Mouse (Mus musculus): ENCODE results near the gene Sorbs1. TPM values are rescaled to one million over a fixed set of nuclear protein-coding genes. Genes with fewer than 3 reads are reported as not detected.
A peak's percentile ranks its signal among the peaks of the same experiment; 100 is the strongest.

Sorbs1 gene
- total RNA-seq, 2 experiments from 2014 or later: 124 to 140 TPM

- no peak for DNase-seq (ENCODE audit: low spot score in 2 of 2)
- intact Hi-C loops (cut with DNase I): no loop called here
Measured at GRCm38 (mm10) chr19:40490765-40491164, 22.8 kb downstream of the Sorbs1 start.

GRCm38 (mm10) chr19:40489633-40490032 lies 23.9 kb downstream of the Sorbs1 start:
- intact Hi-C loops (cut with DNase I): no loop called here
- no peak for DNase-seq (ENCODE audit: low spot score in 2 of 2)

- intact Hi-C loops (cut with DNase I): no loop called here
- DNase-seq (ENCODE audit: low spot score in 2 of 2): no peak
Measured at GRCm38 (mm10) chr19:40488853-40489454, 24.6 kb downstream of the Sorbs1 start.

- peak; percentile 37 to 42 for DNase-seq (ENCODE audit: low spot score in 2 of 2)
- intact Hi-C loops (cut with DNase I): no loop called here
Measured at GRCm38 (mm10) chr19:40487561-40487960, 26.0 kb downstream of the Sorbs1 start.

DNA sequence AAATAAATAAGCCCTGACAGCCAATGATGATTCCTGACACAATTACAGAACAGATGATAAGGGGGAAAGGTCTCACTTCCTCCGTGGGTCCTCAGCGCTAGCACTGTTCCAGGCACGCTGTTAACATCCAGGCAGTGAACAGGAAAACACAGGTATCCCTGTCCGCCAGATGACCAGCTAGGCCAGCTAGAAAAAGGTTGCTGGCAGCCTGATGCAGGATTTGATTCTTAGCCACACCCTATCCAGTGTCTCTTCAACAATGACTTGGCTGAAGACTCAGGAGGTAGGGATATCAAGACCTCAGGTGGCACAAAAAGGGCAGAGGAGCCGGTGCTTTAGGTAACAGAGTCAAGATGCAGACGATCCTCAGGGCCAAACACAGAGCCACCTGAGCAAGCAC lies 32.5 kb downstream of the Sorbs1 start:
- intact Hi-C loops (cut with DNase I): no loop called here

GRCm38 (mm10) chr19:40478161-40478575 lies 35.4 kb downstream of the Sorbs1 start:
- intact Hi-C loops (cut with DNase I): no loop called here
- DNase-seq (ENCODE audit: low spot score in 2 of 2): no peak

More for the DNA sequence above, 32.5 kb downstream of the Sorbs1 start:
- no peak for DNase-seq (ENCODE audit: low spot score in 2 of 2)

DNA sequence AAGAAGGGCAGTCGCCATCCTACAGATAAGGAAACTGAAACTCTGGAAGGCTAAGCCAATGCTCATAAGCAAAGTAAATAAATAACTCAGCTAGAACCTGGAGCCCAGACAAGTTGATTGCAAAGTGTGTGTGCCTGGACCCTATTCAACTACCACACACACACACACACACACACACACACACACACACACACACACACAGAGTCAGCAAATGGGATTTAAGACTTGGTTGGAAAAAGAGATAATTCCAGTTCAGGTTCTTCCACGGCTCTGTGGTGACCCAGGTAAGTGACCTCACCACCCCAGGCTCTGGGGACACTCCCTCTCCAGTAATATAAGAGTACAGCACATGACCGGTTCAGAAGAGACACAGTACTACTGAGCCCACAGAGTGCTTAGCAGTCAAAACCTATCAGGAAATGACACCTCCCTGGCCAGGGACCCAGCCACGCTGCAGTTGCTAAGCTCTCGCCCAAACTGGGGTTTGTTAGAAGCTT lies 36.1 kb downstream of the Sorbs1 start:
- no peak for DNase-seq (ENCODE audit: low spot score in 2 of 2)
- intact Hi-C loops (cut with DNase I): no loop called here

DNA sequence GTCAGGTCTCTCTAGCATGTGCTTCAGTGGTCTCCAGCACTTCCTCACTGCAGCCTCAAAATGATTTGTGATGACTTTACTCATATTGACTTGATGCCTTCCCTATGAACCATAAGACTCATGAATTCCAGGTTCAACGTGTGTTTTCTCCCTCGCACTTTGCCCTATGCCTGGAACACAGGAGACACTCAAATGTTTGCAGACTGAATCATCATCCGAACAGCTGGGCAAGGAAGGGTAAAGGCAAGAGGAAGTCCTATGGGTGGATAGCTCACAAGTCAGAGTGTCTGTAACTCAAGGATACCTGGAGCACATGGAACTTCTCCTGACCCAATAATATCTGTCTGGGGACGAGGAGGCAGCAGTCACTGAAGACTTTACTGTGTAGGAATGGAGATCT lies 37.1 kb downstream of the Sorbs1 start:
- intact Hi-C loops (cut with DNase I): no loop called here
- DNase-seq (ENCODE audit: low spot score in 2 of 2): no peak

DNA sequence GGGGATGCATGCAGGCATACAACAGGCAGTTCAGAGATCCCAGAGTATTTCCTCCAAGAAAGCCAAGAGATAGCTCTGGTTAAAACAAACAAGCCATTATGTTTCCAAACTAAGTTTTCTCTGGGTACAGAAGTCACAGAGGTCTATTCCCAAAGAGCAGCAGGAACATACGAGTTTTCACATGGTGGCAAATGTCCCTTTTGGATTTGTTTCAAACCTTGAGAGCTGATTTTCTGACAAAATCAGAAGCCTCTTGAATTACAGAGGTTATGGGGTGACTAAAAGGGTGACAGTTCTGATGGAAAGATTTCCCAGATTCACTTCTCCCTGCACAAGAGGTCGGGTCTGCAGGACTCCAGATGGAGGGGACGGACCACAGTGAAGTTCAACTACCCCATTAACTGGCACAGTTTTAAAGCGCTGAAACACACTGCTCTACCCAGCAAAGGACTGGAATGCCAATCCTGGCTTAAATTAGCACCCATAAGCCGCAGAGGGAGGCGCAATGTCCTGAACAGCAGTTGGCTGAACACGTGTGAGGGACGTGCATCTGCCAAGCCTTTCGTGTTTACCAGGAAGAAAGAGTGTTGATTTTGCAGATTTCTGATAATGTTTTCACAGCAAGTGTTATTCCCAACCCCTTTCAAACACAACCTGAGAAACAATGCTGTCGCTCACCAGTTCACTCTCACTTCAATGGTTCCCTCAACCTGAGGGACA lies 41.9 kb downstream of the Sorbs1 start:
- intact Hi-C loops (cut with DNase I): loop anchor here (2.0 kb wide), 1 partner anchor 41 kb away; the partner anchor contains the start of gene Sorbs1
- DNase-seq (ENCODE audit: low spot score in 2 of 2): peak; percentile 78 to 85

DNA sequence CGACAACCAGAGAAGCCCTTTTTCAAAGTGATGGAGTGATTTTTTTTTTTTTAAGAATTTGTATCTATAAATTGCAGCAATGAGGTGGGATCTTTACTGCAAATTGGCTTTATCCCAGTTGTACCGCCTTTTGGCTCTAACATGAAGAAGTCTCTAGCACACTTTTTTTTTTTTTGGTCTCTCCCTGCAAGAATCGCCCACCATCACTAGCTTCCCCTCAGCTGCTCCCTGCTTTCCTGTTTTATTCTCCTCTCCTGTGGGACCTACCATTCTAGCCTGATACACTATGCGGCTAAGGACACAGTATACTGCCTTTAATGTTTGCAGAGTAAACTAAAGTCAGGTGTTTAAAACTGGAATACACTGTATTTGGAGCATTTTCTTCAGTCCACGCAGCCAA lies 43.8 kb downstream of the Sorbs1 start:
- intact Hi-C loops (cut with DNase I): loop anchor here (2.0 kb wide), 1 partner anchor 43 kb away; the partner anchor contains the start of gene Sorbs1
- DNase-seq (ENCODE audit: low spot score in 2 of 2): peak in 1 of 2 experiments; percentile 76

- intact Hi-C loops (cut with DNase I): no loop called here
Measured at GRCm38 (mm10) chr19:40468308-40468707, 45.3 kb downstream of the Sorbs1 start.

DNA sequence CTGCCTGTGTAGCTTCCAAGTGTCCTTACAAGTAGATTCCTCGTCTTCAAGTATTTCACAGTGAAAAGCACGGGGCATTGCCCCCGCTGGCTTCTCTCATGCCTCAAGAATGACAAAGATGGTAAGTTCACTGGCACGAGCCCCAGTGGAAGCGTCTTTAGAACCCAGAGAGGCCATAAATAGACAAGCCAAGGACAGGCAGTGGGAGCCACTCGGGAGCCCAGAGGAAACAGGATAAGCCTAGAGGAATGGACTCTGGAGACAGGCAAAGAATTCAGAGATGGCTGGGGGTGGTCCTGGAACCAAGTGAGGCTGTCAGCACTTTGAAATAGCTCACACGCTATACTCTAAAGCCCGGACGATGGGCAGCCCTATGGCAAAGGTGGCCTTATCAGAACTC lies 45.8 kb downstream of the Sorbs1 start:
- DNase-seq (ENCODE audit: low spot score in 2 of 2): no peak
- intact Hi-C loops (cut with DNase I): no loop called here

More at GRCm38 (mm10) chr19:40468308-40468707, 45.3 kb downstream of the Sorbs1 start:
- DNase-seq (ENCODE audit: low spot score in 2 of 2): no peak

DNA sequence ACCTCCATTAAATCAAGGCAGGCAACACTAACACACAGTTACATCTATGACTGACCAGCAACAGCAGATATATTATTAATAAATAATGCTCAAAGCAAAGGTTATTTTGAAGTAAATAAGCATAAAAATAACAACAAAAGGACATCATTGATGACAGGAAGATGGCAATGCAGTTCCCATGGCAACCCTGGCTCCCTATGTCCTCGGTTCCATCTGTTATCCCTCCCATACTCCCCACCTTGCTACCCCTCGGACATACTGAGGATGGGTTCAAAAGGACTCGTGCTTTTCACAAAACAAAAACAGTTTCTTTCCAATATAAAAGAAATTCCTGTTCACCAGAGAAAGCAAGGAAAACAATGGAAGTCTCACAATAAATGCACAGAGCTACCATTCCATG lies 48.2 kb downstream of the Sorbs1 start:
- no peak for DNase-seq (ENCODE audit: low spot score in 2 of 2)
- intact Hi-C loops (cut with DNase I): no loop called here

DNA sequence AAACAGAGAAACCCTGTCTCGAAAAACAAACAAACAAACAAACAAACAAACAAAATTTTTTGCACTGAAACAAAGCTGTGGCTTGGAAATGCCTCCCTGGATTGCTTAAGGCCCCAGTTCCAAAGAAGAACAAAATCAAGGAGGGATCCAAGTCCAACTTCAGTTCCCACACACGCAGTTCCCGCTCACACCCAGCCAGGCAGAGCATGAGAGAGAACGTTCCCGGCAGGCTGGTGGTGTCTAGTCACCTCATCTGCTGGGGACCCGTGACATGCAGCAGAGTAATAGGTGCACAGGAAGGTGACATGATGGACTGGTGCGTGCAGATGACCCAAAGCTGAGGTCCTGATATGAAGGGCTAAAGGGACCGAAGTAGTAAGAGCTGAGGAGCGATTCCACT lies 49.2 kb downstream of the Sorbs1 start:
- intact Hi-C loops (cut with DNase I): no loop called here
- no peak for DNase-seq (ENCODE audit: low spot score in 2 of 2)

DNA sequence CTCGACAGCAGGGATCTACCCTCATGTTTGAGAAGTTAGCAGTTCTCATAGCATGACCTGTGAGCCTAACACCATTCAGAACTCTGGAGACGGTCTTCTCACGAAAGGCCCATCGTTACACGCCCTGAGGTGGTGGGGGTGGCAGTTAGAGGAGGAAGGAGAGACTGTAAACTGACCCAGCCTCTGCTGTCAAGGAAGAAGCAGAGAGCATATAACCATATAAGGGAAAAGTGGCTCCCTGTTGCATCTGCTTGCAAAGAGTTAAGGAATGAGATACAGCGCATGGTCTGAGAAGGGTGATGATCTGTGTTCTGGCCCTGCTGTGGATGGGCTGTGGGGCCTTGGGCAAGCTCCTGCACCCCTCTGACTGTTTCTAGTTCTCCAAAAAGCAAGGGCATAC lies 50.7 kb downstream of the Sorbs1 start:
- intact Hi-C loops (cut with DNase I): no loop called here
- DNase-seq (ENCODE audit: low spot score in 2 of 2): no peak

DNA sequence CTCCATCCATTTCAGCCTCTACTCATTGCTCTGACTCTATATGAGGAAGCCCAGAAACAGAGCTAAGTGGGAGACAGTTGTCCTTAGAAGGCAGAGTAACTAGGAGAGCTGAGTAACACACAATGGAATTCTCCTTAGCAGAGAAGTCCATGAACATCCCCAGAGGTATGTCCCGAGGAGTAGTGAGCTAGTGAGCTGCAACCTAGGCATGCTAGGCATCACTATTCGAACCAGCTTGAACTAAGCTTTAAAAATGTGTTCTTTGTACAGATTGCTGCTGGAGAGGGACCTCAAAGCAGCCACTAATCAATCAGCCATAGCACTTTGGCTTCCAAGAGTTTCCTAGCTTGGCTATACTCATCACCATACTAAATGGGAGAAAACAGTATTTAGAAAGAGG lies 51.1 kb downstream of the Sorbs1 start:
- DNase-seq (ENCODE audit: low spot score in 2 of 2): no peak
- intact Hi-C loops (cut with DNase I): no loop called here

DNA sequence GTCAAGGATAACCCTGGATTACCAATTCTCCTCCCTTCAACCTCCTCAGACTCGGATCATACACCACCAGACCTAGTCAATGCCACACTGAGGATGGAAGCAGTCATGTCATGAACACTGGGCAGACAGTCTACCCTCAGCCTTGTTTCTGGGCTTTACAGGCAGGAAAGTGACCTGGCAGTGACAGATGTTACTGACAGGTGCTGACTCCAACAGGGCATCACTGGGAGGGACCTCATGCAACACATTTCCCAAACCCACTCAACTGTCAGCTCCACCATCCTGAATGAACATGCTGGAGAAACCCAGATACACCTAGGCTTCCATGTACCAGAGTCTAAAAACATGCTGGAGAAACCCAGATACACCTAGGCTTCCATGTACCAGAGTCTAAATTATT lies 51.9 kb downstream of the Sorbs1 start:
- intact Hi-C loops (cut with DNase I): no loop called here
- no peak for DNase-seq (ENCODE audit: low spot score in 2 of 2)

- intact Hi-C loops (cut with DNase I): no loop called here
- no peak for DNase-seq (ENCODE audit: low spot score in 2 of 2)
Measured at GRCm38 (mm10) chr19:40460854-40461490, 52.6 kb downstream of the Sorbs1 start.

GRCm38 (mm10) chr19:40459338-40459737 lies 54.2 kb downstream of the Sorbs1 start:
- DNase-seq (ENCODE audit: low spot score in 2 of 2): no peak
- intact Hi-C loops (cut with DNase I): no loop called here

GRCm38 (mm10) chr19:40458806-40459205 lies 54.8 kb downstream of the Sorbs1 start:
- intact Hi-C loops (cut with DNase I): no loop called here
- DNase-seq (ENCODE audit: low spot score in 2 of 2): no peak

DNA sequence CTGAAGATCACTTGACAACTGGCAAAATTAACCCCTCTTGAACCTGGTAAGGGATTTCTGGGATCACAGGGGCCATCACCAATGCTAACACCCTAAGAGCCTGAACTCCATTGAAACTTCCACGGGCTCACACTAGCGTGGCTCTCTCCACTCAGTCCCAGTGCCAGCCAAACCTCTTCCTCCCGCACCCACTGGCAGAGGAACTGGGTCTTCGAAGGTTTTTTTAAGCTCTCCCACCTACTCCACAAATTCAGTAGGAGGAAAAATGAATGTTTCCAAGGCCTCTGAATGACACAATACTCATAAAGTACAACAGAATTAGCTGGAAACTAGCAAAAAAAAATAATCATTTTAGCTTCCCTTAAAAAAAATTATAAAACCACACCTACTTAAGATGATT lies 58.3 kb downstream of the Sorbs1 start:
- intact Hi-C loops (cut with DNase I): no loop called here
- DNase-seq (ENCODE audit: low spot score in 2 of 2): peak in 1 of 2 experiments; percentile 77
